Comparison of ENCODE assay signal across 9 mouse cellular contexts in genomic region chr7:100927287-100928000, GRCm38 (mm10). TPM values are rescaled to one million over a fixed set of nuclear protein-coding genes. Genes with fewer than 3 reads are reported as not detected.
A peak's percentile ranks its signal among the peaks of the same experiment; 100 is the strongest.
DNase-seq lines count a peak whose midpoint lies in the region; ATAC-seq lines count a peak whose summit lies in the region.
"Had no signal": no experiment of that assay in that cellular context is flagged by ENCODE, and none has a peak within 500 bp of the region (broad histone marks: within the 10 kb centered on the region; RNA-seq: fewer than 3 reads in every experiment).

No protein-coding gene starts in this region.

- H3K9ac ChIP-seq in heart, embryonic 14.5 days (ENCODE audit: low read length), result peak overlapping the region; percentile 96
- H3K9ac ChIP-seq in embryonic facial prominence, embryonic 11.5 days (replicated peaks; ENCODE audit: low read length), result peak overlapping the region; percentile 47
- H3K9ac ChIP-seq in hindbrain, embryonic 13.5 days, result peak overlapping the region; percentile 55
- peak overlapping the region; percentile 49 for H3K9ac ChIP-seq in midbrain, embryonic 13.5 days (replicated peaks)

- intact Hi-C loops in heart, postnatal 36 days (cut with DNase I), result no loop called here

- H3K36me3 ChIP-seq in heart, embryonic 14.5 days (ENCODE audit: control insufficient read depth, insufficient read depth, low read length), result peaks cover 21% of the 10 kb centered on the region
- no peaks in the 10 kb centered on the region for H3K36me3 ChIP-seq in embryonic facial prominence, embryonic 11.5 days (replicated peaks; ENCODE audit: control insufficient read depth, insufficient read depth, low read depth, low read length)
- H3K36me3 ChIP-seq in hindbrain, embryonic 13.5 days, result no peaks in the 10 kb centered on the region
- H3K36me3 ChIP-seq in midbrain, embryonic 13.5 days, result no peaks in the 10 kb centered on the region

- peak overlapping the region in 1 of 2 experiments; percentile 15; a peak in 2 of 4 replicates for H3K27ac ChIP-seq in heart, embryonic 14.5 days (replicated peaks in 1 of 2; ENCODE audit: control insufficient read depth in 1 of 2, insufficient read depth in 1 of 2, low read depth in 2 of 2, low read length in 2 of 2)
- H3K27ac ChIP-seq in embryonic facial prominence, embryonic 11.5 days (replicated peaks; ENCODE audit: low read depth, low read length), result no peak overlapping the region
- H3K27ac ChIP-seq in hindbrain, embryonic 13.5 days, result no peak overlapping the region
- no peak overlapping the region for H3K27ac ChIP-seq in midbrain, embryonic 13.5 days

- H3K4me1 ChIP-seq in heart, embryonic 14.5 days (ENCODE audit: control insufficient read depth in 2 of 2, insufficient read depth in 2 of 2, low read length in 2 of 2), result peaks cover 78 to 82% of the 10 kb centered on the region in 2 experiments
- peaks cover 40% of the 10 kb centered on the region for H3K4me1 ChIP-seq in embryonic facial prominence, embryonic 11.5 days (ENCODE audit: control insufficient read depth, insufficient read depth, low read length)
- H3K4me1 ChIP-seq in hindbrain, embryonic 13.5 days (replicated peaks), result peaks cover 100% of the 10 kb centered on the region
- peaks cover 78% of the 10 kb centered on the region for H3K4me1 ChIP-seq in midbrain, embryonic 13.5 days (replicated peaks)

- no peak for DNase-seq in heart, postnatal 36 days
- DNase-seq in embryonic facial prominence, embryonic 11.5 days (ENCODE audit: low spot score), result no peak
- no peak for DNase-seq in layer of hippocampus, adult 8-10 months (ENCODE audit: low spot score in 2 of 2)
- no peak for DNase-seq in adrenal gland, postnatal 4 days (ENCODE audit: low spot score in 2 of 2)

- H3K9me3 ChIP-seq in heart, embryonic 14.5 days (ENCODE audit: control insufficient read depth, low read length), result no peaks in the 10 kb centered on the region
- no peaks in the 10 kb centered on the region for H3K9me3 ChIP-seq in embryonic facial prominence, embryonic 11.5 days (replicated peaks; ENCODE audit: control insufficient read depth, low read length)
- no peaks in the 10 kb centered on the region for H3K9me3 ChIP-seq in hindbrain, embryonic 13.5 days
- H3K9me3 ChIP-seq in midbrain, embryonic 13.5 days, result no peaks in the 10 kb centered on the region

- H3K27me3 ChIP-seq in heart, embryonic 14.5 days (ENCODE audit: control insufficient read depth, insufficient read depth, low read length), result no peaks in the 10 kb centered on the region
- H3K27me3 ChIP-seq in embryonic facial prominence, embryonic 11.5 days (ENCODE audit: control insufficient read depth, insufficient read depth, low read length), result no peaks in the 10 kb centered on the region
- peaks cover 54% of the 10 kb centered on the region for H3K27me3 ChIP-seq in hindbrain, embryonic 13.5 days
- H3K27me3 ChIP-seq in midbrain, embryonic 13.5 days, result peaks cover 43% of the 10 kb centered on the region

- H3K4me3 ChIP-seq in heart, embryonic 14.5 days (ENCODE audit: control insufficient read depth in 1 of 2, insufficient read depth in 1 of 2, low read depth in 1 of 2, low read length in 2 of 2), result peak overlapping the region; percentile 68 to 72
- H3K4me3 ChIP-seq in embryonic facial prominence, embryonic 11.5 days (ENCODE audit: low read depth, low read length), result peak overlapping the region; percentile 87
- H3K4me3 ChIP-seq in hindbrain, embryonic 13.5 days, result peak overlapping the region; percentile 50
- H3K4me3 ChIP-seq in midbrain, embryonic 13.5 days (replicated peaks), result peak overlapping the region; percentile 23

- ATAC-seq in heart, embryonic 14.5 days (ENCODE audit: insufficient number of reproducible peaks, insufficient read depth, low FRiP score, low read depth), result no peak
- no peak for ATAC-seq in embryonic facial prominence, embryonic 11.5 days (replicated peaks; ENCODE audit: insufficient number of reproducible peaks, low FRiP score, low TSS enrichment, low read depth)
- no peak for ATAC-seq in hindbrain, embryonic 13.5 days (ENCODE audit: low FRiP score)
- ATAC-seq in midbrain, embryonic 13.5 days, result no peak
- ATAC-seq in erythroblast, adult 5-6 weeks (replicated peaks; ENCODE audit: low FRiP score, poor library complexity, severe bottlenecking), result no peak

- 4% methylated on average over 7 of the region's 7 CpGs for WGBS in heart, embryonic 14.5 days
- 13% methylated on average over 7 of the region's 7 CpGs for WGBS in embryonic facial prominence, embryonic 11.5 days
- WGBS in hindbrain, embryonic 13.5 days, result 34% methylated on average over 7 of the region's 7 CpGs
- WGBS in midbrain, embryonic 13.5 days, result 31% methylated on average over 7 of the region's 7 CpGs

- peak overlapping the region; percentile 94 for H3K4me2 ChIP-seq in heart, embryonic 14.5 days (ENCODE audit: low read length)
- peak overlapping the region; percentile 83 for H3K4me2 ChIP-seq in embryonic facial prominence, embryonic 11.5 days (ENCODE audit: low read depth, low read length)
- H3K4me2 ChIP-seq in hindbrain, embryonic 13.5 days, result peak overlapping the region; percentile 80
- peak overlapping the region; percentile 81 for H3K4me2 ChIP-seq in midbrain, embryonic 13.5 days (replicated peaks)

RNA-seq across cellular contexts. Expression of gene Arhgef17, which starts 4.5 kb away (rescaled TPM):
- 7.7 and 8.9 TPM in 2 replicates for polyA plus RNA-seq in heart, embryonic 14.5 days (2014; fragmentation: Nextera tagmentation; extraction: Ambion mirVana)
- total RNA-seq in heart, postnatal 36 days (2021), result 10 to 100 TPM; 24.3 to 29.9 TPM
- 8.1 and 10.0 TPM in 2 replicates for polyA plus RNA-seq in embryonic facial prominence, embryonic 11.5 days (2014; fragmentation: Nextera tagmentation; extraction: Ambion mirVana)
- polyA plus RNA-seq in hindbrain, embryonic 13.5 days (2015; fragmentation: Nextera tagmentation; extraction: Ambion mirVana), result 7.2 and 7.7 TPM in 2 replicates
- 5.8 and 5.9 TPM in 2 replicates for polyA plus RNA-seq in midbrain, embryonic 13.5 days (2015; fragmentation: Nextera tagmentation; extraction: Ambion mirVana)
- total RNA-seq in erythroblast, adult 5-6 weeks (2015; ENCODE audit: low replicate concordance), result 0.58 TPM in 1 of 2 replicates, not detected in the other
- total RNA-seq in erythroblast, adult 5-6 weeks (2017; ENCODE audit: low replicate concordance), result not detected in 2 replicates
- 100 to 1,000 TPM; 149 to 173 (median 162) TPM for total RNA-seq in layer of hippocampus, adult 8-10 months (2022)
- 10 to 100 TPM; 73.3 to 79.3 TPM for total RNA-seq in adrenal gland, postnatal 4 days (2021)

RNA-seq across cellular contexts. Expression of gene P2ry6, which starts 47.0 kb away (rescaled TPM):
- 4.3 and 5.4 TPM in 2 replicates for polyA plus RNA-seq in heart, embryonic 14.5 days (2014; fragmentation: Nextera tagmentation; extraction: Ambion mirVana)
- total RNA-seq in heart, postnatal 36 days (2021), result 1 to 10 TPM; 4.3 to 4.7 TPM
- 1.8 and 1.9 TPM in 2 replicates for polyA plus RNA-seq in embryonic facial prominence, embryonic 11.5 days (2014; fragmentation: Nextera tagmentation; extraction: Ambion mirVana)
- polyA plus RNA-seq in hindbrain, embryonic 13.5 days (2015; fragmentation: Nextera tagmentation; extraction: Ambion mirVana), result 2.7 and 3.5 TPM in 2 replicates
- polyA plus RNA-seq in midbrain, embryonic 13.5 days (2015; fragmentation: Nextera tagmentation; extraction: Ambion mirVana), result 1.9 and 2.7 TPM in 2 replicates
- total RNA-seq in erythroblast, adult 5-6 weeks (2015; ENCODE audit: low replicate concordance), result 3.3 and 6.1 TPM in 2 replicates
- 0.42 and 0.94 TPM in 2 replicates for total RNA-seq in erythroblast, adult 5-6 weeks (2017; ENCODE audit: low replicate concordance)
- 1 to 10 TPM; 3.1 to 8.7 (median 6.5) TPM for total RNA-seq in layer of hippocampus, adult 8-10 months (2022)
- 1 to 10 TPM; 6.5 to 7.1 TPM for total RNA-seq in adrenal gland, postnatal 4 days (2021)
- total RNA-seq: common myeloid progenitor, adult 5-6 weeks had no signal

Comparison
In these comparisons a context has a peak if more than half of its experiments do, and no peak if none do; other contexts are left out.
1. H3K4me3 ChIP-seq: peak in every context shown above with its lines; median percentile 87 in embryonic facial prominence, embryonic 11.5 days; 70 in heart, embryonic 14.5 days; 50 in hindbrain, embryonic 13.5 days; 23 in midbrain, embryonic 13.5 days.
2. RNA of gene Arhgef17, which starts 4.5 kb away (total RNA-seq): 149 to 173 TPM in layer of hippocampus, adult 8-10 months, 73.3 to 79.3 TPM in adrenal gland, postnatal 4 days and 24.3 to 29.9 TPM in heart, postnatal 36 days; 0.58 TPM in erythroblast, adult 5-6 weeks; every median in the first group is over 10 times any median in the second.
3. Peak in every context shown above with its lines, with median percentiles within 50 percentile points of each other: H3K4me2 ChIP-seq and H3K9ac ChIP-seq.